8 mouse cellular contexts compared by ENCODE assay signal in the genomic region with DNA sequence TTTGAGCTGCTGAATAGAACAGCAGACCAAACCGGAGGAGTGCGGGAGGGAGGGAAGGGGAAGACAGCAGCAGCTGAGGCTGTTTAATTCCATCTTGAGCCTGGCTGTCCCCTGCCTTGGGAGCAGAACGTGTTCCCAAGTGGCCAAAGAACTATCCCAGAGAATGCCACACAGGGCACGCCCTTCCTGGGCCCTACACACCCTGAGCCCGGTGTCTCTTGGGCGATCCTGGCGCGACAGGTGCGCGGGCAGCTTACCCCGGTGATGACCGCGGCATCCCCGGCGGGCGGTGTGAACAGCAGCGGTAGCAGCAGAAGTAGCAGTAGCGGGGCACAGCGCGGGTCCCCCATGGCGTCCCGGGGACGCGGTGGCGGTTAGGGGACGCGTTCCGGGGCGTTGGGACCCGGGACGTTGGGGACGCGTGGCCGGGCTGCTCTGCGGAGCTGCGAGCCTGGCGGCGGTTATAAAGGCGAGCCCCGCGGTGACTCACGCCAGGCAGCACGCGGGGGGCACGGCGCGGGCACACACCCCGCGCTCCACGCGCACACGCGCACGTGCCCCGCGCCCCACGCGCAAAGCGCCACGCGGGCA. TPM values are rescaled to one million over a fixed set of nuclear protein-coding genes. Genes with fewer than 3 reads are reported as not detected.
DNase-seq lines count a peak whose midpoint lies in the region; ATAC-seq and TF ChIP-seq lines count a peak whose summit lies in the region.

Prok2 (minus strand) TSS at position 422 of the 591 bp plus-strand sequence.

- no peaks in the 10 kb centered on the region for H3K9me3 ChIP-seq in kidney, embryonic 15.5 days (replicated peaks)
- H3K9me3 ChIP-seq in forebrain, embryonic 14.5 days (replicated peaks; ENCODE audit: control insufficient read depth, low read length): no peaks in the 10 kb centered on the region
- H3K9me3 ChIP-seq in limb, embryonic 12.5 days: no peaks in the 10 kb centered on the region
- no peaks in the 10 kb centered on the region for H3K9me3 ChIP-seq in neural tube, embryonic 13.5 days

- ATAC-seq in kidney, embryonic 15.5 days (replicated peaks; ENCODE audit: low FRiP score): 0 out of 2 replicates have a peak, but pooled peaks have one; percentile 29
- ATAC-seq in forebrain, embryonic 14.5 days: peak; percentile 60
- no peak; the same call in 1 of the 2 replicates for ATAC-seq in limb, embryonic 12.5 days (ENCODE audit: insufficient number of reproducible peaks, insufficient read depth, low FRiP score, low TSS enrichment, low read depth)
- ATAC-seq in neural tube, embryonic 13.5 days (ENCODE audit: low read depth): peak; percentile 63
- no peak for ATAC-seq in erythroid progenitor cell, adult 5-6 weeks (replicated peaks; ENCODE audit: low FRiP score, poor library complexity, severe bottlenecking)

- H3K9ac ChIP-seq in kidney, embryonic 15.5 days: peak within 1 kb of the TSS; percentile 48
- H3K9ac ChIP-seq in forebrain, embryonic 14.5 days (ENCODE audit: low read length): peak within 1 kb of the TSS; percentile 68
- H3K9ac ChIP-seq in limb, embryonic 12.5 days (replicated peaks): peak within 1 kb of the TSS; percentile 57
- H3K9ac ChIP-seq in neural tube, embryonic 13.5 days: peak within 1 kb of the TSS; percentile 68

- peaks cover 67% of the 10 kb centered on the region for H3K27me3 ChIP-seq in kidney, embryonic 15.5 days
- H3K27me3 ChIP-seq in forebrain, embryonic 14.5 days (replicated peaks; ENCODE audit: control insufficient read depth, insufficient read depth, low read length): peaks cover 10% of the 10 kb centered on the region; the same call in 1 of the 2 replicates
- peaks cover 64% of the 10 kb centered on the region for H3K27me3 ChIP-seq in limb, embryonic 12.5 days
- peaks cover 84% of the 10 kb centered on the region for H3K27me3 ChIP-seq in neural tube, embryonic 13.5 days

- H3K36me3 ChIP-seq in kidney, embryonic 15.5 days: no peaks in the 10 kb centered on the region
- H3K36me3 ChIP-seq in forebrain, embryonic 14.5 days (ENCODE audit: control insufficient read depth, insufficient read depth, low read length): no peaks in the 10 kb centered on the region
- no peaks in the 10 kb centered on the region for H3K36me3 ChIP-seq in limb, embryonic 12.5 days
- H3K36me3 ChIP-seq in neural tube, embryonic 13.5 days: no peaks in the 10 kb centered on the region

- TF ChIP-seq CTCF in bone marrow macrophage, adult 2 months (IDR thresholded peaks at IDR 0.05; ENCODE audit: low read depth, low read length): no peak

- under 1% methylated on average over 61 of the region's 61 CpGs for WGBS in kidney, embryonic 15.5 days
- WGBS in forebrain, embryonic 14.5 days: under 1% methylated on average over 46 of the region's 61 CpGs
- WGBS in limb, embryonic 12.5 days: under 1% methylated on average over 61 of the region's 61 CpGs
- WGBS in neural tube, embryonic 13.5 days: under 1% methylated on average over 61 of the region's 61 CpGs

- peak within 1 kb of the TSS; percentile 50 for H3K4me3 ChIP-seq in kidney, embryonic 15.5 days (replicated peaks)
- H3K4me3 ChIP-seq in bone marrow macrophage, adult 2 months (ENCODE audit: insufficient read depth, low read length): peak within 1 kb of the TSS; percentile 44
- H3K4me3 ChIP-seq in forebrain, embryonic 14.5 days (ENCODE audit: low read depth, low read length): peak within 1 kb of the TSS; percentile 46
- H3K4me3 ChIP-seq in limb, embryonic 12.5 days (replicated peaks): peak within 1 kb of the TSS; percentile 50
- H3K4me3 ChIP-seq in neural tube, embryonic 13.5 days: peak within 1 kb of the TSS; percentile 48

- TF ChIP-seq POLR2A in bone marrow macrophage, adult 2 months (IDR thresholded peaks at IDR 0.05; ENCODE audit: borderline replicate concordance, low read depth, low read length): no peak

- no peak within 1 kb of the TSS for H3K27ac ChIP-seq in kidney, embryonic 15.5 days
- no peak within 1 kb of the TSS for H3K27ac ChIP-seq in bone marrow macrophage, adult 2 months (ENCODE audit: insufficient read depth, low read depth, low read length)
- no peak within 1 kb of the TSS for H3K27ac ChIP-seq in forebrain, embryonic 14.5 days (ENCODE audit: low read depth, low read length)
- no peak within 1 kb of the TSS for H3K27ac ChIP-seq in limb, embryonic 12.5 days
- H3K27ac ChIP-seq in neural tube, embryonic 13.5 days (replicated peaks): no peak within 1 kb of the TSS

- DNase-seq in kidney, adult 8-10 months: no peak
- DNase-seq in forebrain, embryonic 14.5 days (ENCODE audit: low spot score): peak; percentile 22
- DNase-seq in layer of hippocampus, postnatal 25 days (ENCODE audit: extremely low spot score in 1 of 2, low spot score in 1 of 2): no peak

- peak within 1 kb of the TSS; percentile 95 for H3K4me2 ChIP-seq in kidney, embryonic 15.5 days
- H3K4me2 ChIP-seq in forebrain, embryonic 14.5 days (ENCODE audit: low read length): peak within 1 kb of the TSS; percentile 98
- peak within 1 kb of the TSS; percentile 96 for H3K4me2 ChIP-seq in limb, embryonic 12.5 days
- peak within 1 kb of the TSS; percentile 96 for H3K4me2 ChIP-seq in neural tube, embryonic 13.5 days

- peaks cover 15% of the 10 kb centered on the region for H3K4me1 ChIP-seq in kidney, embryonic 15.5 days
- H3K4me1 ChIP-seq in bone marrow macrophage, adult 2 months (ENCODE audit: control insufficient read depth, insufficient read depth, low read length): 0 out of 2 replicates have a peak, but pooled peaks cover 5% of the 10 kb centered on the region
- H3K4me1 ChIP-seq in forebrain, embryonic 14.5 days (ENCODE audit: control insufficient read depth, insufficient read depth, low read length): peaks cover 3% of the 10 kb centered on the region; the same call in 1 of the 2 replicates
- H3K4me1 ChIP-seq in limb, embryonic 12.5 days (replicated peaks): peaks cover 20% of the 10 kb centered on the region
- peaks cover 15% of the 10 kb centered on the region for H3K4me1 ChIP-seq in neural tube, embryonic 13.5 days (replicated peaks)

RNA-seq across cellular contexts. Expression of gene Prok2, which starts in this region (rescaled TPM):
- polyA plus RNA-seq in kidney, embryonic 15.5 days (2015; fragmentation: Nextera tagmentation; extraction: Ambion mirVana): not detected in 2 replicates
- polyA plus RNA-seq in bone marrow macrophage, adult 2 months (2012; ENCODE audit: insufficient read depth, insufficient read length, missing spikeins): not detected in 2 replicates
- 1.5 and 2.0 TPM in 2 replicates for polyA plus RNA-seq in forebrain, embryonic 14.5 days (2014; fragmentation: Nextera tagmentation; extraction: Ambion mirVana)
- polyA plus RNA-seq in limb, embryonic 12.5 days (2016; fragmentation: Nextera tagmentation; extraction: Ambion mirVana): 0.65 and 0.72 TPM in 2 replicates
- polyA plus RNA-seq in neural tube, embryonic 13.5 days (2015; fragmentation: Nextera tagmentation; extraction: Ambion mirVana): not detected in 2 replicates
- under 1 TPM; 0.49 to 0.82 TPM for total RNA-seq in layer of hippocampus, postnatal 25 days (2021)
- total RNA-seq in erythroid progenitor cell, adult 5-6 weeks (2015; ENCODE audit: low replicate concordance): not detected in 2 replicates
- not detected in 2 replicates for total RNA-seq in erythroid progenitor cell, adult 5-6 weeks (2017; ENCODE audit: low replicate concordance)

Comparison
In these comparisons a context has a peak if more than half of its experiments do, and no peak if none do; other contexts are left out.
1. Peak in ATAC-seq, H3K4me3 ChIP-seq, H3K9ac ChIP-seq and H3K4me2 ChIP-seq in kidney, embryonic 15.5 days; RNA of the gene not detected or under 1 TPM.
2. Peak in ATAC-seq, H3K4me3 ChIP-seq, H3K9ac ChIP-seq and H3K4me2 ChIP-seq in neural tube, embryonic 13.5 days; RNA of the gene not detected or under 1 TPM.